Mouse (Mus musculus): Measurements from ENCODE around the gene Fam161b. TPM values are rescaled to one million over a fixed set of nuclear protein-coding genes. Genes with fewer than 3 reads are reported as not detected.

Fam161b gene
- polyA plus RNA-seq, 1 experiment from 2014 or later, result 3.6 TPM

GRCm38 (mm10) chr12:84304101-84304500, 57.5 kb downstream of the Fam161b start:
- H3K36me3 ChIP-seq (ENCODE audit: control insufficient read depth, insufficient read depth, low read length), result 0 out of 2 replicates have a peak, but pooled peaks cover 3% of the 10 kb centered on the region
- no peak for ATAC-seq (ENCODE audit: insufficient read depth, low FRiP score)

GRCm38 (mm10) chr12:84299265-84299664, 62.4 kb downstream of the Fam161b start:
- H3K9ac ChIP-seq (ENCODE audit: low read length), result no peak overlapping the region
- WGBS, result 92% methylated on average over 2 of the region's 2 CpGs
- no peaks in the 10 kb centered on the region for H3K4me1 ChIP-seq (ENCODE audit: control insufficient read depth, insufficient read depth, low read length)
- H3K9me3 ChIP-seq (replicated peaks; ENCODE audit: control insufficient read depth, low read length), result no peaks in the 10 kb centered on the region
- 0 out of 2 replicates have a peak, but pooled peaks cover 3% of the 10 kb centered on the region for H3K36me3 ChIP-seq (ENCODE audit: control insufficient read depth, insufficient read depth, low read length)
- H3K4me2 ChIP-seq (ENCODE audit: low read depth, low read length), result no peak overlapping the region
- ATAC-seq (ENCODE audit: insufficient read depth, low FRiP score), result no peak
- H3K27me3 ChIP-seq (ENCODE audit: control insufficient read depth, insufficient read depth, low read length), result no peaks in the 10 kb centered on the region
- H3K27ac ChIP-seq (ENCODE audit: low read length), result no peak overlapping the region
- no peak overlapping the region for H3K4me3 ChIP-seq (replicated peaks; ENCODE audit: low read length)

More at GRCm38 (mm10) chr12:84304101-84304500, 57.5 kb downstream of the Fam161b start:
- H3K9me3 ChIP-seq (replicated peaks; ENCODE audit: control insufficient read depth, low read length), result no peaks in the 10 kb centered on the region
- H3K4me2 ChIP-seq (ENCODE audit: low read depth, low read length), result no peak overlapping the region
- no peak overlapping the region for H3K27ac ChIP-seq (ENCODE audit: low read length)
- no peaks in the 10 kb centered on the region for H3K4me1 ChIP-seq (ENCODE audit: control insufficient read depth, insufficient read depth, low read length)
- H3K4me3 ChIP-seq (replicated peaks; ENCODE audit: low read length), result no peak overlapping the region
- no peak overlapping the region for H3K9ac ChIP-seq (ENCODE audit: low read length)
- no peaks in the 10 kb centered on the region for H3K27me3 ChIP-seq (ENCODE audit: control insufficient read depth, insufficient read depth, low read length)
- 85% methylated on average over 5 of the region's 5 CpGs for WGBS

- WGBS, result 95% methylated on average over 6 of the region's 6 CpGs
- H3K27me3 ChIP-seq (ENCODE audit: control insufficient read depth, insufficient read depth, low read length), result no peaks in the 10 kb centered on the region
- H3K9ac ChIP-seq (ENCODE audit: low read length), result no peak overlapping the region
- ATAC-seq (ENCODE audit: insufficient read depth, low FRiP score), result no peak
- no peak overlapping the region for H3K4me2 ChIP-seq (ENCODE audit: low read depth, low read length)
- no peaks in the 10 kb centered on the region for H3K9me3 ChIP-seq (replicated peaks; ENCODE audit: control insufficient read depth, low read length)
- no peaks in the 10 kb centered on the region for H3K4me1 ChIP-seq (ENCODE audit: control insufficient read depth, insufficient read depth, low read length)
- no peak overlapping the region for H3K4me3 ChIP-seq (replicated peaks; ENCODE audit: low read length)
- H3K36me3 ChIP-seq (ENCODE audit: control insufficient read depth, insufficient read depth, low read length), result no peaks in the 10 kb centered on the region
- no peak overlapping the region for H3K27ac ChIP-seq (ENCODE audit: low read length)
These were observed 63.8 kb downstream of the Fam161b start for GRCm38 (mm10) chr12:84297851-84298250.

Other genes with a start within 250 kb of the Fam161b start
- 2.8 and 3.4 TPM in 2 replicates for gene Dnal1, start 247.5 kb downstream of the Fam161b start, polyA plus RNA-seq (2015; fragmentation: Nextera tagmentation; extraction: Ambion mirVana)
- gene Pnma1, start 213.3 kb downstream of the Fam161b start, polyA plus RNA-seq (2015; fragmentation: Nextera tagmentation; extraction: Ambion mirVana), result 0.70 and 0.71 TPM in 2 replicates
- 8.7 and 9.4 TPM in 2 replicates for gene Elmsan1, start 143.0 kb downstream of the Fam161b start, polyA plus RNA-seq (2015; fragmentation: Nextera tagmentation; extraction: Ambion mirVana)
- gene Ptgr2, start 76.6 kb downstream of the Fam161b start, polyA plus RNA-seq (2015; fragmentation: Nextera tagmentation; extraction: Ambion mirVana), result 32.0 and 34.5 TPM in 2 replicates
- 65.4 and 70.2 TPM in 2 replicates for gene Zfp410, start 45.0 kb downstream of the Fam161b start, polyA plus RNA-seq (2015; fragmentation: Nextera tagmentation; extraction: Ambion mirVana)
- gene Coq6, start 176 bp downstream of the Fam161b start, polyA plus RNA-seq (2015; fragmentation: Nextera tagmentation; extraction: Ambion mirVana), result 43.6 and 47.8 TPM in 2 replicates
- 26.0 and 27.0 TPM in 2 replicates for gene Entpd5, start 47.2 kb upstream of the Fam161b start, polyA plus RNA-seq (2015; fragmentation: Nextera tagmentation; extraction: Ambion mirVana)
- 0.70 and 0.89 TPM in 2 replicates for gene Bbof1, start 47.2 kb upstream of the Fam161b start, polyA plus RNA-seq (2015; fragmentation: Nextera tagmentation; extraction: Ambion mirVana)
- gene Rnf113a2, start 55.4 kb upstream of the Fam161b start, polyA plus RNA-seq (2015; fragmentation: Nextera tagmentation; extraction: Ambion mirVana), result 25.8 and 25.9 TPM in 2 replicates
- 47.4 and 48.2 TPM in 2 replicates for gene Aldh6a1, start 89.2 kb upstream of the Fam161b start, polyA plus RNA-seq (2015; fragmentation: Nextera tagmentation; extraction: Ambion mirVana)
- gene Lin52, start 89.6 kb upstream of the Fam161b start, polyA plus RNA-seq (2015; fragmentation: Nextera tagmentation; extraction: Ambion mirVana), result 16.3 and 16.9 TPM in 2 replicates
- gene Vsx2, start 207.9 kb upstream of the Fam161b start, polyA plus RNA-seq (2015; fragmentation: Nextera tagmentation; extraction: Ambion mirVana), result not detected in 2 replicates